Mouse (Mus musculus) midbrain, postnatal 0 days (tissue): ENCODE data around the gene Lrfn2. TPM values are rescaled to one million over a fixed set of nuclear protein-coding genes. Genes with fewer than 3 reads are reported as not detected.
A peak's percentile ranks its signal among the peaks of the same experiment; 100 is the strongest.

Experiments used
- ATAC-seq: fragments of 200-750 bp; cut with Nextera tagmentation; 2 replicates; pipeline ENCODE4 v1.8.0; 2017; ENCODE audit warnings: moderate number of reproducible peaks, mild to moderate bottlenecking, moderate TSS enrichment, moderate library complexity; ENCODE audit not compliant: low FRiP score
- DNase-seq: peaks from one replicate; pipeline ENCODE4 v3.0.0-alpha.2; 2015; ENCODE audit warnings: low spot score
- H3K27ac ChIP-seq: fragments of 300-500 bp; sonication (generic); 2 replicates; pipeline ENCODE4 v1.5.1; 2014; ENCODE audit warnings: low read depth, mild to moderate bottlenecking, low read length, mixed read lengths
- H3K27me3 ChIP-seq: fragments of 300-500 bp; sonication (generic); 2 replicates; pipeline ENCODE4 v1.6.1; 2014; ENCODE audit warnings: low read length, control low read depth, mixed read lengths; ENCODE audit not compliant: insufficient read depth
- H3K36me3 ChIP-seq: fragments of 300-500 bp; sonication (generic); 2 replicates; pipeline ENCODE4 v1.6.1; 2014; ENCODE audit warnings: low read length, control low read depth, mixed read lengths; ENCODE audit not compliant: insufficient read depth
- H3K4me1 ChIP-seq: fragments of 300-500 bp; sonication (generic); 2 replicates; pipeline ENCODE4 v1.6.1; 2014; ENCODE audit warnings: mild to moderate bottlenecking, control low read depth, antibody characterized with exemption, low read length, mixed read lengths; ENCODE audit not compliant: insufficient read depth
- H3K4me2 ChIP-seq: fragments of 300-500 bp; sonication (generic); 2 replicates; pipeline ENCODE4 v1.6.1; 2014; ENCODE audit warnings: low read depth, mild to moderate bottlenecking, low read length, mixed read lengths; ENCODE audit not compliant: poor library complexity, severe bottlenecking
- H3K4me3 ChIP-seq: fragments of 300-500 bp; sonication (generic); 2 replicates; pipeline ENCODE4 v1.5.1; 2014; ENCODE audit warnings: low read depth, mild to moderate bottlenecking, low read length, moderate library complexity
- H3K9ac ChIP-seq: fragments of 300-500 bp; sonication (generic); replicated peaks from 2 replicates; pipeline ENCODE4 v1.6.1; 2014; ENCODE audit warnings: mild to moderate bottlenecking, low read length, moderate library complexity, mixed read lengths; ENCODE audit not compliant: poor library complexity, severe bottlenecking
- H3K9me3 ChIP-seq: fragments of 300-500 bp; sonication (generic); 2 replicates; pipeline ENCODE4 v1.6.1; 2016; ENCODE audit warnings: low read length, control low read depth
- CTCF ChIP-seq: IDR thresholded peaks from 2 replicates; pipeline ENCODE4 v1.5.1; 2016; ENCODE audit warnings: antibody characterized with exemption, mild to moderate bottlenecking
- WGBS: fragments of 180-500 bp; shearing (Covaris S2); extraction: QIAGEN DNeasy Blood & Tissue Kit; methylation state at CpG from one replicate; pipeline ENCODE4 v1.1.7; 2014; 5-methylcytosine and 5-hydroxymethylcytosine counted together
- polyA plus RNA-seq: library from polyadenylated mRNA; unstranded; fragments of >200 nt; fragmentation: Nextera tagmentation; extraction: Ambion mirVana; gene quantifications from 2 replicates; pipeline ENCODE4 v1.2.1, GENCODE M21; 2015
- total RNA-seq: library from RNA; depleted of rRNA; stranded (reverse); fragments of >200 nt; gene quantifications from 2 replicates; pipeline ENCODE4 v1.2.3, GENCODE M21; 2014

Lrfn2 gene
- total and polyA plus RNA-seq, 2 experiments from 2014 or later: 17.3 to 40.7 TPM

DNA sequence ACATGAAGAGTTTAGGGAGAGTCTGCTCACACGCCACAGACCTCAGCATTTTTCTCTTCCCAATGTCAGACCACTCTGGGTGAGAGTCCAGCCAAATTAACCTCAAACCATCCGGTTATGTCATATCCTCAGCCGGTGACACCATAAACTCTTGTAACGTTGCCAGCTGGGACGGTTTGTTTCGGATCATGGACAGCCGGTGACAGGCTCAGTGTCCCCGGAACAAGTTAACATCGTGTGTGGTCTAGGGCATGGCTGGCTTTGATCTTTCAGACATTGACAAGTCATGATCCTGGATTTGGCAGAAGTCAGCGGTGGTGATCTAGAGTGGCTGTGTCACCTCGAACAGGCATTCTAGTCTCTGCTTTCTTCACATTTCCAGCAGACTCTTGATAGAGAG, 119.1 kb downstream of the Lrfn2 start:
- DNase-seq: no peak

GRCm38 (mm10) chr17:49061141-49061540, 129.0 kb downstream of the Lrfn2 start:
- Histone ChIP-seq H3K27me3 (no peaks in the 10 kb centered on the region), H3K4me3 (no peak overlapping the region), H3K4me2 (no peak overlapping the region), H3K36me3 (no peaks in the 10 kb centered on the region), H3K9me3 (no peaks in the 10 kb centered on the region), H3K27ac (no peak overlapping the region), H3K9ac (no peak overlapping the region), H3K4me1 (peaks cover 7% of the 10 kb centered on the region)
- WGBS: 83% methylated on average over 8 of the region's 8 CpGs
- ATAC-seq (no peak), DNase-seq (no peak)
- no peak for TF ChIP-seq CTCF

More for the DNA sequence above, 119.1 kb downstream of the Lrfn2 start:
- H3K4me1 ChIP-seq: no peaks in the 10 kb centered on the region
- H3K9ac ChIP-seq: no peak overlapping the region
- no peak for ATAC-seq
- TF ChIP-seq CTCF: no peak
- no peak overlapping the region for H3K4me2 ChIP-seq
- no peaks in the 10 kb centered on the region for H3K27me3 ChIP-seq
- H3K27ac ChIP-seq: no peak overlapping the region
- WGBS: 83% methylated on average over 11 of the region's 11 CpGs
- H3K4me3 ChIP-seq: no peak overlapping the region
- no peaks in the 10 kb centered on the region for H3K9me3 ChIP-seq
- no peaks in the 10 kb centered on the region for H3K36me3 ChIP-seq

GRCm38 (mm10) chr17:49063789-49064188, 131.6 kb downstream of the Lrfn2 start:
- no peaks in the 10 kb centered on the region for H3K9me3 ChIP-seq
- H3K4me3 ChIP-seq: no peak overlapping the region
- H3K27me3 ChIP-seq: no peaks in the 10 kb centered on the region
- no peak overlapping the region for H3K4me2 ChIP-seq
- no peak for DNase-seq
- H3K36me3 ChIP-seq: no peaks in the 10 kb centered on the region
- H3K4me1 ChIP-seq: peaks cover 7% of the 10 kb centered on the region
- no peak for TF ChIP-seq CTCF
- no peak for ATAC-seq
- 39% methylated on average over 3 of the region's 3 CpGs for WGBS
- H3K9ac ChIP-seq: no peak overlapping the region
- peak overlapping the region; percentile 18; the same call in 1 of the 2 replicates for H3K27ac ChIP-seq

DNA sequence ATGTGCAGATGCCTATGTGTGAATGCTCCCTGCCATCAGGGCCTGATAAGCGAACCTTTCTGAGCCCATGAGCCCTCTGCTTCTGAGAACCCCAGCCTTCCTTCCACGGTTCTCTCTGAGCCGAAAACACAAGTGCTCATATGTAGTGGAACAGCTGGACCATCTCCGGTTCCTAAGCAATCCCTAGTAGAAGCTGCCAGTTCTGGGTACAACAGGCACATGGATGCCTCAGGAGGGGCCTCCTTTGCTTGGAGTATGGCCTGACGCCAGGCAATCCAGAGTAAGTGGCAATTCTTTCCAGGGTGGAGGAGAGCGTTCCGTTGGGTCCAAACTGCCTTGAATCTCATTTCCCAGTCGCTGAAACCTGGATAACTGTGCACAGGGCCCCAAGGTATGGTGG, 132.3 kb downstream of the Lrfn2 start:
- DNase-seq: peak; percentile 38
- TF ChIP-seq CTCF: no peak

GRCm38 (mm10) chr17:49065050-49065449, 132.9 kb downstream of the Lrfn2 start:
- H3K27ac ChIP-seq: no peak overlapping the region
- H3K4me2 ChIP-seq: no peak overlapping the region
- no peak overlapping the region for H3K4me3 ChIP-seq
- ATAC-seq (no peak), DNase-seq (no peak)
- WGBS: 88% methylated on average over 3 of the region's 3 CpGs
- no peaks in the 10 kb centered on the region for H3K9me3 ChIP-seq
- no peaks in the 10 kb centered on the region; the same call in 1 of the 2 replicates for H3K36me3 ChIP-seq
- H3K4me1 ChIP-seq: peaks cover 7% of the 10 kb centered on the region
- no peak for TF ChIP-seq CTCF
- no peaks in the 10 kb centered on the region for H3K27me3 ChIP-seq
- H3K9ac ChIP-seq: no peak overlapping the region

More for the DNA sequence above, 132.3 kb downstream of the Lrfn2 start:
- 86% methylated on average over 8 of the region's 8 CpGs for WGBS
- no peak for ATAC-seq
- Histone ChIP-seq H3K4me3 (no peak overlapping the region), H3K4me1 (peaks cover 7% of the 10 kb centered on the region), H3K27me3 (no peaks in the 10 kb centered on the region), H3K36me3 (no peaks in the 10 kb centered on the region), H3K9ac (no peak overlapping the region), H3K9me3 (no peaks in the 10 kb centered on the region), H3K4me2 (no peak overlapping the region), H3K27ac (no peak overlapping the region)

DNA sequence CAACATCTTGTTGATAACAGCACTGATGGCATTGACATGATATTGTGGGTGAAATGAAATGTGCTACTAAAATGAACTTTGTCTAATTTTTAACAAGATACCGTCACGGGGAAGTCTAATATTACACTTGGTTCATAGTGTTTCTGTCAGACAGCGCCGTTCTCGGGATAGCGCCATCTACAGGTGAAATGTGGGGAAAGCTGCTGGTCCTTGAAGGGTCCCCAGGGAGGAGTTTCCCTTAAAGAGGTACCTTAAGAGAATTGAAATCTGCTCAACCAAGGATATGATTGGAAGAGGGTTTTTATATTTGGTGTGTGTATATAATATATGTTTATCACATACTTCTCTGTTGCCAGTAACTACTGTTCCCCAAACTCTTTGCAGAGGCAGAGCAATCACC, 134.6 kb downstream of the Lrfn2 start:
- Histone ChIP-seq H3K27ac (no peak overlapping the region), H3K9ac (no peak overlapping the region), H3K9me3 (no peaks in the 10 kb centered on the region), H3K36me3 (peaks cover 6% of the 10 kb centered on the region; the same call in 1 of the 2 replicates), H3K4me1 (peaks cover 7% of the 10 kb centered on the region), H3K4me3 (no peak overlapping the region), H3K4me2 (no peak overlapping the region), H3K27me3 (no peaks in the 10 kb centered on the region)
- peak; percentile 28 for DNase-seq
- WGBS: 64% methylated on average over 6 of the region's 6 CpGs
- no peak for ATAC-seq
- no peak; the same call in 1 of the 2 replicates for TF ChIP-seq CTCF
